Mouse (Mus musculus) hindbrain, embryonic 16.5 days (tissue): Measurements from ENCODE around the gene Masp2. TPM values are rescaled to one million over a fixed set of nuclear protein-coding genes. Genes with fewer than 3 reads are reported as not detected.

ENCODE experiments used
- ATAC-seq: fragments of 200-750 bp; cut with Nextera tagmentation; 2 replicates; pipeline ENCODE4 v1.8.0; 2017; ENCODE audit warnings: moderate TSS enrichment, moderate library complexity
- H3K27ac ChIP-seq: fragments of 300-500 bp; sonication (generic); 2 replicates; pipeline ENCODE4 v1.5.1; 2014; ENCODE audit warnings: low read depth, mild to moderate bottlenecking, control low read depth, low read length, moderate library complexity
- H3K27me3 ChIP-seq: fragments of 300-500 bp; sonication (generic); replicated peaks from 2 replicates; pipeline ENCODE4 v1.6.1; 2014; ENCODE audit warnings: low read length; ENCODE audit not compliant: control insufficient read depth, insufficient read depth
- H3K36me3 ChIP-seq: fragments of 300-500 bp; sonication (generic); 2 replicates; pipeline ENCODE4 v1.6.1; 2014; ENCODE audit warnings: mild to moderate bottlenecking, low read length, moderate library complexity, mixed read lengths; ENCODE audit not compliant: control insufficient read depth, insufficient read depth
- H3K4me1 ChIP-seq: fragments of 300-500 bp; sonication (generic); 2 replicates; pipeline ENCODE4 v1.6.1; 2014; ENCODE audit warnings: low read depth, low read length; ENCODE audit not compliant: control insufficient read depth, insufficient read depth
- H3K4me2 ChIP-seq: fragments of 300-500 bp; sonication (generic); 2 replicates; pipeline ENCODE4 v1.6.1; 2014; ENCODE audit warnings: mild to moderate bottlenecking, low read length, control low read depth, moderate library complexity
- H3K4me3 ChIP-seq: fragments of 300-500 bp; sonication (generic); 2 replicates; pipeline ENCODE4 v1.5.1; 2014; ENCODE audit warnings: mild to moderate bottlenecking, low read length, control low read depth, moderate library complexity
- H3K9ac ChIP-seq: fragments of 300-500 bp; sonication (generic); 2 replicates; pipeline ENCODE4 v1.6.1; 2014; ENCODE audit warnings: low read depth, mild to moderate bottlenecking, control low read depth, low read length, moderate library complexity
- H3K9me3 ChIP-seq: fragments of 300-500 bp; sonication (generic); 2 replicates; pipeline ENCODE4 v1.6.1; 2014; ENCODE audit warnings: mild to moderate bottlenecking, low read length, moderate library complexity; ENCODE audit not compliant: control insufficient read depth
- WGBS: fragments of 180-500 bp; shearing (Covaris S2); extraction: QIAGEN DNeasy Blood & Tissue Kit; methylation state at CpG from one replicate; pipeline ENCODE4 v1.1.7; 2014; 5-methylcytosine and 5-hydroxymethylcytosine counted together
- polyA plus RNA-seq: library from polyadenylated mRNA; unstranded; fragments of >200 nt; fragmentation: Nextera tagmentation; extraction: Ambion mirVana; gene quantifications from 2 replicates; pipeline ENCODE4 v1.2.1, GENCODE M21; 2015

Masp2 gene
- polyA plus RNA-seq, result 0.72 and 0.95 TPM in 2 replicates

DNA sequence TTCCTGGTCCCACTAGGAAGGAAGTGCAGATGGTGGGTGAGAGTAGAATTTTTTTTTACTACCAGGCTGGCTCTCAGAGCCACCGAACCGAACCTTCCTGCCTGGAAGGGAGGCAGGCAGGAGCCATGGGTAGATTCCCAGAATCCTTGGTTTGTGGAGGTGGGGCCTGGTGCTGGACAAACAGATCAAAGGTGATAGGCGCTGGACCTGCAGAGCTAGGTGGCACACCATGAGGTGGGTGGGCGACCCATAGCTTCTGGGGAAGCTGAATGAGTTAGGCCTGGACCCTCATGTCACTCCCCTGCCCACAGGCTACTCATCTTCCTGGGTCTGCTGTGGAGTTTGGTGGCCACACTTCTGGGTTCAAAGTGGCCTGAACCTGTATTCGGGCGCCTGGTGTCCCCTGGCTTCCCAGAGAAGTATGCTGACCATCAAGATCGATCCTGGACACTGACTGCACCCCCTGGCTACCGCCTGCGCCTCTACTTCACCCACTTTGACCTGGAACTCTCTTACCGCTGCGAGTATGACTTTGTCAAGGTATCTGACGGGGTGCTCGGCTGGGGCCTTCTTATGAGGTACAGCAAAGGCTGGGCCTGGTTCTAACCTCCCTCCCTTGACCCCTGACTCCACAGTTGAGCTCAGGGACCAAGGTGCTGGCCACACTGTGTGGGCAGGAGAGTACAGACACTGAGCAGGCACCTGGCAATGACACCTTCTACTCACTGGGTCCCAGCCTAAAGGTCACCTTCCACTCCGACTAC lies at the start of gene Masp2:
Masp2 (plus strand) TSS at position 198 of the 764 bp plus-strand sequence.
- Histone ChIP-seq H3K27me3 (no peaks in the 10 kb centered on the region), H3K9me3 (no peaks in the 10 kb centered on the region), H3K36me3 (peaks cover 2% of the 10 kb centered on the region; the same call in 1 of the 2 replicates), H3K4me1 (no peaks in the 10 kb centered on the region), H3K4me3 (no peak within 1 kb of the TSS), H3K4me2 (no peak within 1 kb of the TSS), H3K27ac (no peak within 1 kb of the TSS), H3K9ac (no peak within 1 kb of the TSS)
- no peak for ATAC-seq
- WGBS, result 89% methylated on average over 14 of the region's 14 CpGs

GRCm38 (mm10) chr4:148557766-148558165 lies 44.6 kb upstream of the Masp2 start:
- Histone ChIP-seq H3K27me3 (no peaks in the 10 kb centered on the region), H3K4me1 (peaks cover 8% of the 10 kb centered on the region), H3K9ac (peak overlapping the region; percentile 97), H3K4me3 (peak overlapping the region; percentile 91), H3K27ac (peak overlapping the region; percentile 98), H3K4me2 (peak overlapping the region; percentile 86), H3K9me3 (no peaks in the 10 kb centered on the region), H3K36me3 (peaks cover 44% of the 10 kb centered on the region)
- WGBS, result 34% methylated on average over 6 of the region's 6 CpGs
- ATAC-seq, result peak; percentile 40

GRCm38 (mm10) chr4:148558297-148559000 lies 43.9 kb upstream of the Masp2 start, which contains the start of gene Exosc10:
Gene Exosc10, plus strand, starts transcription at chr4:148558429.
- Histone ChIP-seq H3K9me3 (no peaks in the 10 kb centered on the region), H3K4me1 (peaks cover 8% of the 10 kb centered on the region), H3K4me2 (peak within 1 kb of the TSS; percentile 86), H3K27ac (peak within 1 kb of the TSS; percentile 98), H3K4me3 (peak within 1 kb of the TSS; percentile 91), H3K36me3 (peaks cover 46% of the 10 kb centered on the region), H3K27me3 (no peaks in the 10 kb centered on the region), H3K9ac (peak within 1 kb of the TSS; percentile 97)
- under 1% methylated on average over 62 of the region's 63 CpGs for WGBS
- peak; percentile 96 for ATAC-seq

DNA sequence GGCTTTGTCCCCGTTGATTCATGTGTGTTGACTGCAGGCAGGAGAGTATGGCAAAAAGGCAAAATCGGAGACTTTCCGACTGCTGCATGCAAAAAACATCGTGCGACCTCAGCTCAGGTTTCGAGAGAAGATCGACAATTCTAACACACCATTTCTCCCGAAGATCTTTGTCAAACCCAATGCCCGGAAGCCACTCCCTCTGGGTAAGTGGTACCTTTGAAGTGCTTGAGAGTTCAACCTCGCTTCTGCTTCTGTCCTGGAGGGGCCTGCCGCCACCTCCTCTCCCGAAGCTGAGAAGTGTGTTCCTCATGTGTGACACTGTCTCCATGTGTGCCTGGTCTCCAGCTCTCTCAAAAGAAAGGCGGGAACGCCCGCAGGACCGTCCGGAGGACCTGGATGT lies 39.7 kb upstream of the Masp2 start:
- Histone ChIP-seq H3K4me1 (peaks cover 8% of the 10 kb centered on the region), H3K4me3 (no peak overlapping the region), H3K36me3 (peaks cover 64% of the 10 kb centered on the region), H3K27me3 (no peaks in the 10 kb centered on the region), H3K9ac (no peak overlapping the region), H3K9me3 (no peaks in the 10 kb centered on the region), H3K27ac (no peak overlapping the region), H3K4me2 (no peak overlapping the region)
- no peak for ATAC-seq
- WGBS, result 96% methylated on average over 17 of the region's 17 CpGs

- H3K27ac ChIP-seq, result no peak overlapping the region
- no peak overlapping the region for H3K4me3 ChIP-seq
- H3K9ac ChIP-seq, result no peak overlapping the region
- peaks cover 73% of the 10 kb centered on the region for H3K36me3 ChIP-seq
- no peaks in the 10 kb centered on the region for H3K27me3 ChIP-seq
- WGBS, result 97% methylated on average over 12 of the region's 12 CpGs
- no peak for ATAC-seq
- peaks cover 5% of the 10 kb centered on the region for H3K4me1 ChIP-seq
- no peak overlapping the region for H3K4me2 ChIP-seq
- H3K9me3 ChIP-seq, result no peaks in the 10 kb centered on the region
These were observed 38.8 kb upstream of the Masp2 start for GRCm38 (mm10) chr4:148563595-148563994.

DNA sequence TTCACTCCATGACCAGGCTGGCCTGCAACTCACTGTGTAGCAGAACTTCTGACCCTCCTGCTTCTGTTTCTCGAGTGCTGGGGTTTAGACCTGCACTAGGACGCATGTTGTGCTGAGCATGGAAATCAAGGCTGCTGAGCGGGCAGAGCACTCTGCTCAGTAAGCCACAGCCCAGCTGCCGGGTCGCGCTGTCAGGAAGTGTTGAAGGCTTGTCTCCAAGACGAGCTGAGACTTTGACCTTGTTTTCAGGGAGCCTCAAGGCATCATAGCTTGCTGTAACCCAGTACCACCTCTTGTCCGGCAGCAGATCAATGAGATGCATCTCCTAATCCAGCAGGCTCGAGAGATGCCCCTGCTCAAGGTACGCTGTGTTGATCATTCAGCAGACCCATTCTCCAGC lies 32.2 kb upstream of the Masp2 start:
- Histone ChIP-seq H3K4me2 (no peak overlapping the region), H3K9me3 (no peaks in the 10 kb centered on the region), H3K27me3 (no peaks in the 10 kb centered on the region), H3K4me1 (no peaks in the 10 kb centered on the region), H3K27ac (no peak overlapping the region), H3K36me3 (peaks cover 80% of the 10 kb centered on the region), H3K4me3 (no peak overlapping the region), H3K9ac (no peak overlapping the region)
- 92% methylated on average over 10 of the region's 10 CpGs for WGBS
- ATAC-seq, result no peak

DNA sequence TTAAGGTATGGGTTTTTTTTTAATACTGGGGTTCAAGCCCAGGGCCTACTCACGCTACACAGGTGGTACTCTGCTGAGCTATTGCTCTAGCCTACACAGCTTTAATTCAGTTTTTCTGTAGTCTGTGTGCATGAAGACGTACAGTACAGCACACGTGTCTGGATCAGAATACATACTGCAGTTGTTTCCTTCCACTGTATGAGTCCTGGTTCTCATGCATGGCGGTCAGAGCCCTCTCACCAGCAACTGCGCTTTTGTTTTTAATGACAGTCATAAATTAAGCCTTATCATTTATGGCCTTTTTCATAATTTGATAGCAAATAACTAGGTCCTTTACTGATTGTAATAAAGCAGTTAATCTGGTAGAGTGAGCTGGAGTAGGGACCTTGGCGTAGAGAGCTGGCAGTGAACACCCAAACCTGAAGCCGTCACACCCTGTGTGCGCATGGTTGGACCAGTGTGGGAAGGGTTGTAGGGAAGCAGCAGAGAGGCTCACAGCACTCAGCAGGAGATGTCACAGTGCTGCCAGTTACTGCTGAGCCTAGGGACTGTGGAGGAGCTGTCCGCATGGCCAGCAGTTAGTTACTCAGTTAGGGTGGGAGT lies 31.6 kb upstream of the Masp2 start:
- Histone ChIP-seq H3K27me3 (no peaks in the 10 kb centered on the region), H3K9me3 (no peaks in the 10 kb centered on the region), H3K27ac (no peak overlapping the region), H3K4me3 (no peak overlapping the region), H3K36me3 (peaks cover 80% of the 10 kb centered on the region), H3K4me2 (no peak overlapping the region), H3K4me1 (no peaks in the 10 kb centered on the region), H3K9ac (no peak overlapping the region)
- 97% methylated on average over 9 of the region's 9 CpGs for WGBS
- no peak for ATAC-seq

GRCm38 (mm10) chr4:148573222-148573621 lies 29.1 kb upstream of the Masp2 start:
- no peak for ATAC-seq
- H3K27ac ChIP-seq, result no peak overlapping the region
- 92% methylated on average over 7 of the region's 7 CpGs for WGBS
- H3K4me1 ChIP-seq, result no peaks in the 10 kb centered on the region
- H3K27me3 ChIP-seq, result no peaks in the 10 kb centered on the region
- H3K4me2 ChIP-seq, result no peak overlapping the region
- H3K4me3 ChIP-seq, result no peak overlapping the region
- peaks cover 69% of the 10 kb centered on the region for H3K36me3 ChIP-seq
- no peak overlapping the region for H3K9ac ChIP-seq
- H3K9me3 ChIP-seq, result no peaks in the 10 kb centered on the region

GRCm38 (mm10) chr4:148580765-148581164 lies 21.6 kb upstream of the Masp2 start:
- Histone ChIP-seq H3K4me3 (no peak overlapping the region), H3K4me2 (no peak overlapping the region), H3K4me1 (no peaks in the 10 kb centered on the region), H3K27me3 (no peaks in the 10 kb centered on the region), H3K9me3 (no peaks in the 10 kb centered on the region), H3K36me3 (peaks cover 33% of the 10 kb centered on the region), H3K9ac (no peak overlapping the region), H3K27ac (no peak overlapping the region)
- ATAC-seq, result no peak
- 89% methylated on average over 9 of the region's 9 CpGs for WGBS
